Mouse (Mus musculus) kidney, postnatal 25 days (tissue): ENCODE results near the gene B3gnt9.

Experiments used
- DNase-seq, 2 experiments: peaks; one replicate each; pipeline ENCODE4 v3.0.0; 2021; ENCODE audit warnings: mixed read lengths in 2 of 2

B3gnt9 gene

GRCm38 (mm10) chr8:105209153-105210110 lies 45.5 kb downstream of the B3gnt9 start:
- DNase-seq = no peak

GRCm38 (mm10) chr8:105207675-105208273 lies 47.2 kb downstream of the B3gnt9 start:
- no peak for DNase-seq

GRCm38 (mm10) chr8:105206766-105207275 lies 48.1 kb downstream of the B3gnt9 start:
- DNase-seq = no peak

GRCm38 (mm10) chr8:105205748-105206147 lies 49.2 kb downstream of the B3gnt9 start:
- no peak for DNase-seq
